Mouse (Mus musculus) frontal cortex, postnatal 10 days (tissue): ENCODE results near the gene Ankrd65.
"Not testable (repeated sequence)": the region's sequence is repeated elsewhere in the genome, so short reads cannot be mapped to it uniquely, and the experiment has no call there.

Experiments used
- DNase-seq, 2 experiments: peaks; one replicate each; pipeline ENCODE4 v3.0.0; 2022; ENCODE audit warnings: low spot score in 2 of 2, mixed read lengths in 1 of 2

Ankrd65 gene

DNA sequence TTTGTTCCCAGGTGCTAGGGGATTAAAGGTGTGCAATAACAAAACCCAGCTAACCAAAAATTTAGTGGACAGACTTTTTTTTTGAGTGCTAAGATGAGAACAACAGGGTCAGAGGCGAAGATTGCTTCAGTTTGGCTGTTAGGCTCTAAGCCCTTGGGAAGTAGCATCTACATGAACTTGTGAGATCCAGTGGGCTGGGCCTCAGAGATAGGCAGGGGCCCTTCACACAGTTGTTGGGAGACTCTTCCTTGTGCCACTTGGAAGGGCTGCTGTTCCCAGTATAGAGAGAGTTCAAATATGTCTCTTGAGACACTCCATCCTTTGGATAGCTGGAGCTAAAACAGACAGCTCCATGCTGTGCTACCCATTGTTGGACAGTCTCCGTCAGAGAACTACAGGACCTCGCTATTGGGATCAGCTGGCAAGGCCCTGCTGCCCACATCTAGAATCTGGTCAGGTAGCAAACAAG is at the start of gene Ankrd65:
TSS of gene Ankrd65 (plus strand) at position 419 of the 469 bp plus-strand sequence.
- no peak for DNase-seq

GRCm38 (mm10) chr4:155740681-155741080 is 49.6 kb upstream of the Ankrd65 start:
- DNase-seq, result not testable (repeated sequence)

DNA sequence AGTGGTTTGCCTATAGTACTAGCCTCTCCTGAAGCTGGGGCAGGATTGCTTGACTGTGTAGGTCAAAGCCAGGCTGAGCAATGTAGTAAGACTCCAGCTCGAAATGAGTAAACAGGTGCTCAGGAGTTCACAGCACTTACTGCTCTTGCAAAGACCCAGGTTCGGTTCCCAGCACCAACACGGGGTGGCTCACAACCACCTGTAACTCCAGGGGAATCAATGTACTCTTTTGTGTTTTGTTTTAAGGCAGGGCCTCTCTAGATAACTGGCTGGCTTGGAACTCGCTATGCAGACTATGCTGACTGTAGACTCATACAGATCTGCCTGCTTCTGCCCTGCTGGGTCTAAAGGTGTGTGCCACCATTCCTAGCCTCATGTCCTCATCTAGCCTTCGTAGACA is 47.6 kb upstream of the Ankrd65 start:
- no peak for DNase-seq

DNA sequence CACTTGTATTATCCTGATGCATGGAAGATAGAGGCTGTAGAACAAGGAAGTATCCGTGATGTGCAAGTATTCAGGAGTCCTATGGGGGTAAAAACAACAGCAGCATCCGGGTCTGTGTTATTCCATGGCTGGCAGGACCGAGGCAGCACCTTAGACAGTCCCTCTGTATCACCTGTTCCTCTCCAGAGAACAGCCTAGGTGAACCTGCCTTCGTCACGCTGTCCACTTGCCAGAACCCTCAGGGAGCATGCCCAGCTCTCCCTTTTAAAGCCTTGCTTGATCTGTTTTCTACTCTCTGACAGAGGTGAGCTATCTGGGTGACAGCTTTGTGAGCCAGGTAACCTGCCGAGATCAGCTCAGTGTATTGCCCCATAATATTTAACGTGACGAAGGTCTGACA is 45.8 kb upstream of the Ankrd65 start:
- no peak for DNase-seq

GRCm38 (mm10) chr4:155745136-155745535 is 45.1 kb upstream of the Ankrd65 start:
- DNase-seq, result no peak

DNA sequence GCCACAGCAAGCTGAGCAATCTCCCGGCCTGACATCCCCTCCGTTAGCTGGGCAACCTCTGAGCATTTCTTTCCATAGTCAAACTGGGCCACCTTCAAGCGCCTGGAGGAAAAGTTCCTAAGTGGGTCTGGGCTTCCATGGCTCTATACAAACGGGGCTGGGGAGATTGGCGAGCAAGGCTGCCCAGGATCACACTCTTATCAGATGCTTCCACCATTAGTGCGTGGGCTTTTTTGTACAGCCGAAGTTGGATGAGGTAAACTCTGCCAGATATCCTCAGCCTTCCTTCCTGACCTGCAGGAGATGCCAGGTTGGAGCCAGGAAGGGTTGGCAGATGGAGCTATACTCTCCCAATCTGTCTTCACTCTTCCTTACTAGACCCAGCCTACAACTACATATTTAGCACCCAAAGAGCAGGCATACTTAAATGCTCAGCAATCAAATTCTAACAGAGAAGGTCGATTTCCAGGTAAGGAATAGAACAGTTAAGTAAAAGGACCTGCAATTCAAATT is 44.1 kb upstream of the Ankrd65 start:
- no peak for DNase-seq

DNA sequence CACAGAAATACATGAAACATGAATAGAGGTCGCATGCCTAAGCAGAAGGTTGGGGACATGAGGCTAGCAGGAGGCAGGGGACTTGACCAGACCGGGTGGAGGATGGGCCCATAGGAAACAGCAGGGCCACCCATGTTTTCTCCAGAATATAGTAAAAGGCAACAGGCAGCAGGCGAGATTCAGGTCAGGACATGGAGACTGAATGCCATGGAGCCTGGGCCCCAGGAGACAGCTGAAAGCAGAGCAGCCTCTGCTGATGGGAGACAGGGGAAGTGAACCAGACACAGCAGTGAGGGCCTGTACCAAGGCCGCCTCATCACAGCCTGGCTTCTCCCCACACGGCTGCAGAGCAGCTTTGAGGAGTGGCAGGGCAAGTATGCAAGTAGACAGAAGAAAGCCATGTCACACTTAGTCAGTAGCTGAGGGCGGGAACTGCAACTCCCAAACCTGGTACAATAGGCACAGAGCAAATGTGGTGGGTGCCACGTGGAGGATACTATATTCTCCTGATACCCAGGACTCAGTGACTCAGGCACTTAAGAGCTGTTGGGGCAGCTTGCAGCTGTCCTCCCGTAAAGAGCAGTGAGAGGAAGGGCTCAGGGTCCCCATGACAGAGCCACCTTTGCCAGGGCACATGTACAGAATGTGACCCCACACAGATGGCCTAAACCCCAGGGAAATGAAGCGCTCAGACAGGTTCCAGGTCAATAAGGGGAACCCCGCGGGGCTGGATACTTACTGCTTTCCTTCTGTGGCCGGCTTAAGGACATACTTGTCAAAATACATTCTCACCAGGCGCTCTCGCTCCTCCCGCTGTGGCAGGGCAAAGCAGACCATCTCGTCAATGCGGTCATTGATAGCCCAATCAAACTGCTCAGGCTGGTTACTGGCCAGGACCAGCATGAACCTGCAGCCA is 43.4 kb upstream of the Ankrd65 start:
- no peak for DNase-seq

- no peak for DNase-seq
Measured at GRCm38 (mm10) chr4:155757011-155757410, 33.2 kb upstream of the Ankrd65 start.

- DNase-seq, result no peak
Measured at GRCm38 (mm10) chr4:155759862-155760612, 30.2 kb upstream of the Ankrd65 start.

- peak; percentile 94 to 96 for DNase-seq
Measured at GRCm38 (mm10) chr4:155760613-155761355, 29.5 kb upstream of the Ankrd65 start, which contains the start of gene Atad3a. TSS of gene Atad3a (minus strand) at chr4:155761093.

DNA sequence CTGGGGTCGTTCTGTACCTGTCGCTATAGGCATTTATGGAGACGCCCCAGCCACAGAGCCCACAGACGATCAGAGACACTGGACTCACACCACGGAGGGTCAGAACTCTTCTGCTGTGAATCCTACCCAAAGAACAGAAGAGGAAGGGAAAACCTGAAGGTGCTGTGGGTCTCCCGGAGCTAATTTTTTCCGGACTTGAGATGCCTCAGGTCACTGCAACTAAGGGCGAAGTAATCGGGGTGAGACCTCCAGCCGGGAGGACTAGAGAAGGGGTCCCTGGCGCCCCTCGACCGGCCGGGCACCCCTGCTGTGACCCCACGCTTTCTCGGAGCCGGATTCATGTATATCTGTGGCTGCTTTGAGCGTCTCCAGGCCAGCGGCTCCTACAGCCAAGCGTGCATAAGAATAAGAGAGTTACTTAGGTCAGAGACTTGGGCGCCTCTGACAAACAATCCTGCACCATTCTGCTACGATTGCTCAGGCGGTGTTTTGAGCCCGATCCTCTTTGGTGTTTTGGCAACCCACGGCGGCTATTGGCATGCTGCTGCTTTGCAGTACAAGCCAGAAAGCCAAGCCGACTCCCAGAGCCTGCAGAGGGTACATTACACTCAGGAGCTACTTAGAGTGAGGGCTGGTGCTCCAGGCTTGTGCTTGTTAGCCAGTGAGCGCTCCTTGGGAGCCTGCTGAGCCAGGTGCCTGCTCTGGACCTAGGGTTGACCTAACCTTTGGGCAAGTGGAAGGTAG is 28.7 kb upstream of the Ankrd65 start:
- DNase-seq, result no peak

DNA sequence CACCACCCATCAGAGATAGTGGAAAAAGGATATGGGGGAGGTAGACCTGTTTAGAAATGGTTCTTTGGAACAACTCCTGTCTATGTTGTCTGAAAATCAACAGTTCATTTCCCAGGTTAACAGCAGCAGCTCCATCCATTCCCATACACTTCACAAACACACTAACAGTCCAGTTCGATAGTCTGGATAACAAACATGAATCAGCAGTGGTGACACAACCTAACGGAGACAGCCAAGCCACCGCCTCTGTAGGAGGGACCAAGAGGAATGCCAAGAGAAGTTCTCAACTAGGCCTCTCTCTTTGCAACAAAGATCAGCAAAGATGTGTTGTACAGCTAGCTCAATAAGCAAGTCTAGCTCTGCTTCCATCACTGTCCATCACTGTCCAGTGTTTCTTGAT is 27.9 kb upstream of the Ankrd65 start:
- DNase-seq, result no peak

GRCm38 (mm10) chr4:155769496-155769879 is 20.8 kb upstream of the Ankrd65 start:
- no peak for DNase-seq

DNA sequence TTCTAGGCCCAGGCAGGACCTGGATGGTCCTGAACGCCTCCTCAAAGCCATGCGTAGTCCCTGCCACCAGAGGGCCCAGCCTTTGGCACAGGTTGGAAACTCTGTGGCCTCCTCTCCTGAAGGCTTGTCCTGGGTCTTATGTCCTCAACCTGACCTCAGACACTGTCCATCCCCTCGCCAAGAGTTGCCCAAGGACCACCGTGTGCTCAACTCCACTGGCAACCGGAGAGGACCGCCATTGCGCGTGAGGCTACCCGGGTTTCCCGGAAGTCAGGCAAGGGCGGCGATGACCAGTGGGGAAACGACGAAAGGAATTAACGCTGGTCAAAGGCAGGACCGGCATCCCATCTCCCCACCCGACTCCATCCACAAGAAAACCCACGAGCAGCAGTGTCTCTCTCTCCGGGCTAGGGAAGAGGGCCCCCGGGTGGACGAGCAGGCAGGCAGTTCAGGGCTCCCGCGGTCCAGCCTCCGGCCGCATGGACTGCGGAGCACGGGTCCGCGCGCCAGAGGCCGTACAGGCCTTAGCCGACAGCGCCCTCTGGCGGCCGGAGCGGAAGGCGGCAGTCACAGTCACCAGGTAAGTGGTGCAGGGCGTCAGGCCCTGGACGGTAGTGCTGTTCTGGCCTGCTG is 20.2 kb upstream of the Ankrd65 start:
- DNase-seq, result peak; percentile 63 to 85

DNA sequence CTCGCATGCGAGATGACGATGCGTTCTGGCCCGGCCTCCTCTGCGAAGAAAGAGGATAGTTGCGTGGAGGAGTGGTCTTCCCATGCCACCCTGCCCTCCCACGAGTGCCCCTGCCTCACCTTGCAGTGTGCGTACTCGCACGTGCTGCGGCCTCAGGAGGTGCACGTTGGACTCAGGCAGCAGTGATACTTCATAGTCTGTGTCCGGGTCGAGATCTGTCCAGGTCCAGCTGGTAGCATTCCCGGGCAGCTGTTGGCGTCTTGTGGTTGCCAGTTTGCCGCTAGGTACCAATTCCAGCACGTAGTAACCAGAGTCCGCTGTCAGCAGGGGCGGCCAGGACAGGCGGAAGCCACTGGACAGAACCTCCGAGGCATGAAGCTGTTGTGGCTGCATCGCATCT is 19.6 kb upstream of the Ankrd65 start:
- peak in 1 of 2 experiments; percentile 41 for DNase-seq

- DNase-seq, result peak in 1 of 2 experiments; percentile 4
Measured at GRCm38 (mm10) chr4:155771706-155772105, 18.5 kb upstream of the Ankrd65 start.

DNA sequence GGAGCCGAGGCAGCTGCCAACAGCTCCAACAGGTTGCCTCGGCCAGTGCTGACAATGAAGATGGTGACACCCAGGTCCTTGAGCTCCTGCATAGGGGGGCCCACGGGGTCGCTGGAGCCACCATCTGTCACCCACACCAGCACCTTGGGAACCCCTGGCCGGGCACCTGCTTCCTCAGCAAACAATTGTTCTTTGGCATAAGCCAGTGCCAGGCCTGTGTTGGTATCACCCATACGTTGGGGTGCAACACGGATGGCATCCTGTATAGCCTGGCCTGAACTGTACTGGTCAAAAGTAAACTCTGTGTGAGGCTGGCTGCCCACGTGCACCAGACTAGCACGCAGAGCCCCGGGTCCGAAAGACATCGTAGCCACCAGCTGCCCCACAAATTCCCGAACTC is 17.5 kb upstream of the Ankrd65 start:
- no peak for DNase-seq

DNA sequence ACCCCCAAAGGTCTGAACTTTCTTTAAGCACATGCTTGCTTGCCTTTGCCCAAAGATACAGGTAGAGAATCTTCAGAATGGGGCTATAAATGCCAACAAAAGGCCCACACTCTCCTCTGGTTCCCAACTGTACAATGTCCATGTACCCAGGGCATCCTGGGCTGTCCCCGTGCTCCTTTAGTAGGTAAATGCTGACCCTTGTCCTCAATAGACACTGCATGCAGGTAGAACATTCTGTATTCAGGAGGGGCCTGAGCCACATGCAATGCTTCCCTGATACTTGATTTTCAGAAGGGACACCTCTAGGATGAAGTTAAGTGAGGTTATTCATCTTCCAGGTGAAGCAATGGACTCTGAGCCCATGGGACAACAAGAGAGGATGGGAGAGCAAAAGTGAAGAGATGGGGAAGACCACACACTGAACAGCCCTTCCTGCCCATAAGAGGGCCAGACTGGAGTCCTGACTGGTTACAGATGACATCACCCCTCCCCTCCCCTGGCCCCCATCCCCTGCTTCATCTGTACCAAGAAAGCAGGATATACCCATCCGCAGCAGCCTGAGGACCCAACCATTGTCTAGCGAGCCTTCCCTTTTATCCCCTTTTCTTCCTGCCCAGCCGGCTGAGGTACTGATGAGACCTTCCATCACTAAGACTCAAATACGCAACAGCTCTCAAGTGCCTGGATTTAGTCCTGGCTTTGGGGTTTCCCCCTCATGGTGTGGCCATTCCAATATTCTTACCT is 16.7 kb upstream of the Ankrd65 start:
- DNase-seq, result no peak

DNA sequence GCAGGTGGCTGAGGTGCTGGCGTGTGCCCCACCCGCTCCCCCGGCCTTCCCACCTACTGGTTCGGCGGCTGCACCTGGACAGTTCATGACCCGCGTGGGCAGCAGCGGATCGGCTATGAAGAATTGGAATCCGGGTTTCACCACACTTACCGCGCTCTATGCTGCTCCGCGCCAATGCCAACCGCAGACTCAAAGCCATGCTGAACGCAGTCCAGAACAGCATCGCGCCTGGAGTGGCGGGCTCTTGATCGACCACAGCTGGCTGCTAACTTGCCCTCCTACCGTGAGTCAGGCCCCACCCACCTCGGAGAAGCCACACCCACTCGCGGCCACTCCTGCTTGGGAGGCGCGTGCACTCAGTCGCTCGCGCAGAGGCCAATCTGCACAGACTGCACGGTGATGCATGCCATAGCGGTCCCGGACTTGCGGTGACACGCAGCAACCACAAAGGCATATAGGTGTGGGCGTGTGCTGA is 15.9 kb upstream of the Ankrd65 start, which contains the start of gene Vwa1:
TSS of gene Vwa1 (minus strand) at position 419 of the 475 bp plus-strand sequence.
- DNase-seq, result peak; percentile 82 to 84
